Mouse (Mus musculus) lung, adult 18-20 months (tissue): Measurements from ENCODE around the gene Lcmt2.
"Not testable (repeated sequence)": the region's sequence is repeated elsewhere in the genome, so short reads cannot be mapped to it uniquely, and the experiment has no call there.

Source experiments
- DNase-seq, 2 experiments: peaks; one replicate each; pipeline ENCODE4 v3.0.0; 2022; ENCODE audit warnings: mixed read lengths in 2 of 2

Gene Lcmt2

GRCm38 (mm10) chr2:121140018-121140882 is at the start of gene Lcmt2, which contains the start of gene Adal:
Gene Lcmt2 (minus strand): TSS chr2:121140653.
Gene Adal (plus strand): TSS chr2:121140428.
- DNase-seq = peak; percentile 89

- no peak for DNase-seq
Observed at GRCm38 (mm10) chr2:121188530-121188929, 48.1 kb upstream of the Lcmt2 start.

- no peak for DNase-seq
Observed at GRCm38 (mm10) chr2:121184142-121184541, 43.7 kb upstream of the Lcmt2 start.

- DNase-seq = no peak
Observed at GRCm38 (mm10) chr2:121183431-121183830, 43.0 kb upstream of the Lcmt2 start.

GRCm38 (mm10) chr2:121178828-121179479 is 38.5 kb upstream of the Lcmt2 start:
- no peak for DNase-seq

GRCm38 (mm10) chr2:121170980-121171742 is 30.7 kb upstream of the Lcmt2 start, which contains the start of gene Zscan29:
Gene Zscan29 (minus strand): TSS chr2:121171125.
- peak; percentile 89 to 92 for DNase-seq

- DNase-seq = peak; percentile 60 to 66
Observed at GRCm38 (mm10) chr2:121170481-121170971, 30.1 kb upstream of the Lcmt2 start, which contains the start of gene Tubgcp4. Gene Tubgcp4 (plus strand): TSS chr2:121170654.

GRCm38 (mm10) chr2:121169902-121170301 is 29.4 kb upstream of the Lcmt2 start:
- DNase-seq = peak; percentile 54 to 55

- DNase-seq = no peak
Observed at GRCm38 (mm10) chr2:121169173-121169572, 28.7 kb upstream of the Lcmt2 start.

GRCm38 (mm10) chr2:121153100-121153499 is 12.6 kb upstream of the Lcmt2 start:
- no peak for DNase-seq

- no peak for DNase-seq
Observed at GRCm38 (mm10) chr2:121149679-121150078, 9.2 kb upstream of the Lcmt2 start.

GRCm38 (mm10) chr2:121142415-121142814 is 2.0 kb upstream of the Lcmt2 start:
- no peak for DNase-seq

GRCm38 (mm10) chr2:121141216-121142035 is 973 bp upstream of the Lcmt2 start:
- DNase-seq = no peak

- peak; percentile 54 to 75 for DNase-seq
Observed at GRCm38 (mm10) chr2:121139266-121140017, 1.0 kb downstream of the Lcmt2 start.

- DNase-seq = peak in 1 of 2 experiments; percentile 19
Observed at GRCm38 (mm10) chr2:121137371-121137770, 3.1 kb downstream of the Lcmt2 start.

- DNase-seq = no peak
Observed at GRCm38 (mm10) chr2:121132822-121133221, 7.6 kb downstream of the Lcmt2 start.

- DNase-seq = no peak
Observed at GRCm38 (mm10) chr2:121128865-121129620, 11.4 kb downstream of the Lcmt2 start.

- DNase-seq = no peak
Observed at GRCm38 (mm10) chr2:121127536-121127935, 12.9 kb downstream of the Lcmt2 start.

- DNase-seq = not testable (repeated sequence)
Observed at GRCm38 (mm10) chr2:121126302-121126701, 14.2 kb downstream of the Lcmt2 start.

- peak; percentile 26 to 40 for DNase-seq
Observed at GRCm38 (mm10) chr2:121119260-121119659, 21.2 kb downstream of the Lcmt2 start.
